Mouse (Mus musculus) stomach, embryonic 15.5 days (tissue): ENCODE data around the gene Gna12. TPM values are rescaled to one million over a fixed set of nuclear protein-coding genes. Genes with fewer than 3 reads are reported as not detected.

Experiments used
- ATAC-seq: fragments of 200-750 bp; cut with Nextera tagmentation; 2 replicates; pipeline ENCODE4 v1.8.0; 2017; ENCODE audit warnings: low read depth, moderate number of reproducible peaks, moderate TSS enrichment; ENCODE audit not compliant: insufficient read depth, low FRiP score
- H3K27ac ChIP-seq: fragments of 300-500 bp; sonication (generic); 2 replicates; pipeline ENCODE4 v1.5.1; 2015; ENCODE audit warnings: mild to moderate bottlenecking, inconsistent platforms
- H3K27me3 ChIP-seq: fragments of 300-500 bp; sonication (generic); replicated peaks from 2 replicates; pipeline ENCODE4 v1.6.1; 2015; ENCODE audit warnings: inconsistent platforms
- H3K36me3 ChIP-seq: fragments of 300-500 bp; sonication (generic); 2 replicates; pipeline ENCODE4 v1.6.1; 2015; ENCODE audit warnings: inconsistent platforms
- H3K4me1 ChIP-seq: fragments of 300-500 bp; sonication (generic); 2 replicates; pipeline ENCODE4 v1.6.1; 2015; ENCODE audit warnings: inconsistent platforms
- H3K4me2 ChIP-seq: fragments of 300-500 bp; sonication (generic); 2 replicates; pipeline ENCODE4 v1.6.1; 2015; ENCODE audit warnings: mild to moderate bottlenecking, inconsistent platforms
- H3K4me3 ChIP-seq: fragments of 300-500 bp; sonication (generic); replicated peaks from 2 replicates; pipeline ENCODE4 v1.5.1; 2015; ENCODE audit warnings: inconsistent platforms
- H3K9ac ChIP-seq: fragments of 300-500 bp; sonication (generic); 2 replicates; pipeline ENCODE4 v1.6.1; 2015; ENCODE audit warnings: inconsistent platforms
- H3K9me3 ChIP-seq: fragments of 300-500 bp; sonication (generic); 2 replicates; pipeline ENCODE4 v1.6.1; 2016; ENCODE audit warnings: inconsistent platforms
- WGBS: fragments of 180-500 bp; shearing (Covaris S2); methylation state at CpG from one replicate; pipeline ENCODE4 v1.1.7; 2015; 5-methylcytosine and 5-hydroxymethylcytosine counted together
- polyA plus RNA-seq: library from polyadenylated mRNA; unstranded; fragments of >200 nt; fragmentation: Nextera tagmentation; extraction: Ambion mirVana; gene quantifications from 2 replicates; pipeline ENCODE4 v1.2.1, GENCODE M21; 2015

Gene Gna12
- polyA plus RNA-seq, 1 experiment from 2014 or later, result 49.5 TPM

GRCm38 (mm10) chr5:140854700-140855099, 24.5 kb upstream of the Gna12 start:
- no peak overlapping the region for H3K9ac ChIP-seq
- H3K4me3 ChIP-seq, result no peak overlapping the region
- H3K27ac ChIP-seq, result no peak overlapping the region
- H3K4me2 ChIP-seq, result no peak overlapping the region
- no peak for ATAC-seq
- H3K9me3 ChIP-seq, result no peaks in the 10 kb centered on the region
- H3K4me1 ChIP-seq, result no peaks in the 10 kb centered on the region
- 83% methylated on average over 4 of the region's 4 CpGs for WGBS
- no peaks in the 10 kb centered on the region for H3K27me3 ChIP-seq
- no peaks in the 10 kb centered on the region for H3K36me3 ChIP-seq

DNA sequence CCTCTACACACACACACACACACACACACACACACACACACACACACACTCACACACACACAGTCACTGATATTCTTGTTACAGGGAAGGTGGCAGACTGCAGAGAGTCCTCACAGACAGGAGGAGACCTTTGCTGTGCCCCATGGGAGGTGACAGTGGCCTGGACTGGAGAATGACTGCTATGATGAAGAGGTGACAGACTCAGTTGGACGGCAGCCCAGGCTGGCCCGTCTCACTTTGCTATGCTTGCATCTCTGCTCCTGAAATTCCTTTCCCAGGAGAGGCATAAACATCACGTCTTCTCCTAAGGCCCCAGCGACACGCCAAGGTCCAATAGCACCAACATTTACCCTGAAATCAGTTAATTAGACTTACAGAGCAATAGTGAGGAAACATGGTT, 23.5 kb upstream of the Gna12 start:
- no peaks in the 10 kb centered on the region for H3K4me1 ChIP-seq
- no peak for ATAC-seq
- WGBS, result 62% methylated on average over 5 of the region's 5 CpGs

DNA sequence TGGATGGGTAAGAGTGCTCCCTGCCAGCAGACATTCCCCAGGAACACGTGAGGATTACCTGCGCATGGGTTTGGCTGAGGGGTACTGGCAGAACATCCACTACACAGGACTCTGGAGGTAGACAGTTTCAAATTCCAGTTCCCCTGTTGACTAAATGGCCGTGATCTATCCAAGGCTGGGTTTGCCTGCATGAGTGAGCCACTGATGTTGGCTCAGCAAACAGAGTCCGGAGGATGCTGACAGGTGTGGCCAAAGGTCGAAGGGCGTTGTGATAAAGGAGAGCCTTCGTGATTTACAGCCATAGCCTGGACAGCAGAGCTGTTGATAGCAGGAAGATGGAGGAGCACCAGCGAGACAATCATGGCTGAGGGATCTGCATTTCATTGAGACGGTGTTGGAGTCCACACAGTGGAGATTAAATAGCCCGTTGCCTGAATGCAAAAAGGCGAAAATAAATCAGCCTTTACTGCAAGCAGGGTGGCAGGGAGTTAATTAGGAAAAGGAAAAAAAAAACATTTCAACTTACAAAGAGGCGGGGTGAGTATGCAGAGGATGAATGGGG, 22.3 kb upstream of the Gna12 start:
- 45% methylated on average over 12 of the region's 12 CpGs for WGBS
- no peak; the same call in 1 of the 2 replicates for ATAC-seq

More for the DNA sequence above, 23.5 kb upstream of the Gna12 start:
- Histone ChIP-seq H3K9me3 (no peaks in the 10 kb centered on the region), H3K27me3 (no peaks in the 10 kb centered on the region), H3K9ac (no peak overlapping the region), H3K36me3 (no peaks in the 10 kb centered on the region), H3K4me3 (no peak overlapping the region), H3K4me2 (no peak overlapping the region), H3K27ac (no peak overlapping the region)

DNA sequence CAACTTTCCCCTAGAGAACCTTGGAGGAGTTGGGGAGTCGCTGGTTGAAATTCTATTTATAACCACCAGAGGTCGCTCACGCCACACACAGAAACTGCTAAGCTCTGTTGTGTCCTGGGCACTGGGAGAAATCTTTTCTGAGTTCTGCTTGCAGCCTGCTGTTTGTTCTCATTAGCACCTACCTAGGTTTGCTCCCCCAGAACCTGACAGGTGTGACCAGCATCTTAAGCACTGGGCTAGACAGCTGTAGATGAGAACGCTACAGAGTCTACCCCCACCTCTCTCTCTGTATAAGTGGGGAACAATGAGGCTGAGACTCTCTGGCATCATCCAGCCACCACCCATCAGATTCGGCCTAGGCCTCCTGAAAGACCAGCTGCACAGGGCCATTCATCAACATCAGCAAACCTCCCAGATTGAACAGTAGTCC, 17.1 kb upstream of the Gna12 start:
- Histone ChIP-seq H3K9ac (no peak overlapping the region), H3K27ac (no peak overlapping the region), H3K9me3 (no peaks in the 10 kb centered on the region), H3K4me3 (no peak overlapping the region), H3K36me3 (no peaks in the 10 kb centered on the region), H3K4me2 (no peak overlapping the region), H3K4me1 (0 out of 2 replicates have a peak, but pooled peaks cover 4% of the 10 kb centered on the region), H3K27me3 (no peaks in the 10 kb centered on the region)
- no peak; the same call in 1 of the 2 replicates for ATAC-seq
- WGBS, result 6% methylated on average over 5 of the region's 5 CpGs

More for the DNA sequence above, 22.3 kb upstream of the Gna12 start:
- H3K9me3 ChIP-seq, result no peaks in the 10 kb centered on the region
- H3K4me1 ChIP-seq, result 0 out of 2 replicates have a peak, but pooled peaks cover 2% of the 10 kb centered on the region
- H3K4me3 ChIP-seq, result no peak overlapping the region
- H3K27ac ChIP-seq, result no peak overlapping the region
- no peak overlapping the region for H3K9ac ChIP-seq
- no peak overlapping the region for H3K4me2 ChIP-seq
- H3K27me3 ChIP-seq, result no peaks in the 10 kb centered on the region
- H3K36me3 ChIP-seq, result no peaks in the 10 kb centered on the region

GRCm38 (mm10) chr5:140841942-140842341, 11.7 kb upstream of the Gna12 start:
- Histone ChIP-seq H3K27ac (no peak overlapping the region), H3K9me3 (no peaks in the 10 kb centered on the region), H3K36me3 (no peaks in the 10 kb centered on the region), H3K27me3 (no peaks in the 10 kb centered on the region), H3K4me3 (no peak overlapping the region), H3K4me2 (no peak overlapping the region), H3K9ac (no peak overlapping the region), H3K4me1 (no peaks in the 10 kb centered on the region)
- 77% methylated on average over 4 of the region's 4 CpGs for WGBS
- no peak for ATAC-seq

DNA sequence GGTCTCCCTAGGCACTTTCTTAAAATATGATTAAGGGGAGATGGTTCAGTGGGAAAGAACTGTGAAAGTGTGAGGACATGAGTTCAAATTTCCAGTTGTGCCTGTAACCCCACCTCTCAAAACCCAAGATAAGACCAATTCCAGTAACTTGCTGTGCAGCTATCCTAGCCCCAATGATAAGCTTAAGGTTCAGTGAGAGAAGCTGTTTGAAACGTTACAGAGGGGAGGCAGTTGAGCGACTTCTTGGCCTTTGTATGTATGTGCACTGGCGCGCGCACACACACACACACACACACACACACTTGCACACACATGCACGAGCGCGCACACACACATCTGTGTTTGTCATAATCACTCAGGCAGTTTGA, 817 bp upstream of the Gna12 start:
- no peak for ATAC-seq
- no peak overlapping the region for H3K9ac ChIP-seq
- H3K4me3 ChIP-seq, result peak overlapping the region; percentile 24
- 77% methylated on average over 8 of the region's 8 CpGs for WGBS
- no peaks in the 10 kb centered on the region for H3K36me3 ChIP-seq
- peak overlapping the region; percentile 59 for H3K4me2 ChIP-seq
- no peaks in the 10 kb centered on the region for H3K27me3 ChIP-seq
- no peaks in the 10 kb centered on the region for H3K9me3 ChIP-seq
- peaks cover 22% of the 10 kb centered on the region for H3K4me1 ChIP-seq
- H3K27ac ChIP-seq, result peak overlapping the region; percentile 12; the same call in 1 of the 2 replicates

DNA sequence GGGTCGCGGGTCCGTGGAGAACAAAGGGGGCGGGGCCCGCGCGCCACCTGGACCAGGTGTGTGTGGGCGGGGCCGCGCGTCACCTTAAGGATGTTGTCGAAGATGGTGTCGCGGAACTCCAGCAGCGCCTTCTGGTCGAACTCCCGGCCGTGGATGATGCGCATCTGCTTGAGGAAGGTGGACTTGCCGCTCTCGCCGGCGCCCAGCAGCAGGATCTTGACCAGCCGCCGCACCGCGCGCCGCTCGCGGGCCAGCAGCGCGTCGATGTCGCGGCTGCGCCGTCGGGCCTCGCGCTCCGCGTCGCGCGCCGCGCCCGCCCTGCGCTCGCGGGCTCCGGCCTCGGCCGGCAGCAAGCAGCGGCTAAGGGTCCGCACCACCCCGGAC, 328 bp downstream of the Gna12 start:
- H3K4me3 ChIP-seq, result peak overlapping the region; percentile 68
- H3K9ac ChIP-seq, result peak overlapping the region; percentile 65
- under 1% methylated on average over 57 of the region's 58 CpGs for WGBS
- no peaks in the 10 kb centered on the region for H3K9me3 ChIP-seq
- H3K4me2 ChIP-seq, result peak overlapping the region; percentile 91
- H3K4me1 ChIP-seq, result peaks cover 22% of the 10 kb centered on the region
- no peak for ATAC-seq
- no peaks in the 10 kb centered on the region for H3K36me3 ChIP-seq
- H3K27me3 ChIP-seq, result no peaks in the 10 kb centered on the region
- peak overlapping the region; percentile 81 for H3K27ac ChIP-seq

GRCm38 (mm10) chr5:140829081-140829910, 935 bp downstream of the Gna12 start:
- WGBS, result 32% methylated on average over 18 of the region's 18 CpGs
- Histone ChIP-seq H3K27me3 (no peaks in the 10 kb centered on the region), H3K27ac (peak overlapping the region; percentile 81)

GRCm38 (mm10) chr5:140828363-140828762, 1.9 kb downstream of the Gna12 start:
- H3K9ac ChIP-seq, result no peak overlapping the region
- ATAC-seq, result no peak
- H3K4me3 ChIP-seq, result peak overlapping the region; percentile 68; the same call in 1 of the 2 replicates
- H3K4me1 ChIP-seq, result peaks cover 25% of the 10 kb centered on the region
- H3K9me3 ChIP-seq, result no peaks in the 10 kb centered on the region
- WGBS, result 45% methylated on average over 2 of the region's 2 CpGs
- H3K4me2 ChIP-seq, result peak overlapping the region; percentile 91
- no peaks in the 10 kb centered on the region for H3K36me3 ChIP-seq
- peak overlapping the region; percentile 73 for H3K27ac ChIP-seq
- H3K27me3 ChIP-seq, result no peaks in the 10 kb centered on the region

More at GRCm38 (mm10) chr5:140829081-140829910, 935 bp downstream of the Gna12 start:
- ATAC-seq, result no peak
- Histone ChIP-seq H3K4me3 (peak overlapping the region; percentile 68), H3K9ac (peak overlapping the region; percentile 65), H3K9me3 (no peaks in the 10 kb centered on the region), H3K4me2 (peak overlapping the region; percentile 91), H3K36me3 (no peaks in the 10 kb centered on the region), H3K4me1 (peaks cover 22% of the 10 kb centered on the region)

DNA sequence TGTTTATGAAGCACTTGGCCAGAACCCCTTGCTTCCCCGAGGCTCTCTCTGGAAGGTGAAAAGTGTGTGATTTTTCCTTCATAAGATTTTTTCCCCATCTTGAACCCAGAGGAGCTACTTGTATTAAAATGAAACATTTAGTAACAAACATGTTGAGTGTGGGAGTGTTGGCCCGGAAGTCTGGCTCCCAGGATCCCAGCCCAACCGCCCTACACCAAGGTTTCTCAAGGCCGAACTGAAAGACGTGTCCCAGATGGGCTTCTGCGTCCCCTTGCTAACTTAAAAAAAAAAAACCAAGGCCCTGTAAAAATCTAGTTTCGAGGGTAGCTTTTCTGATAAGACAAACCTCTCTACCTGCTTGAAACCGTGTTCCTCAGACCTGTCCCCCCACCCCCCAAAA, 2.3 kb downstream of the Gna12 start:
- Histone ChIP-seq H3K4me3 (peak overlapping the region; percentile 68; the same call in 1 of the 2 replicates), H3K9me3 (no peaks in the 10 kb centered on the region), H3K36me3 (no peaks in the 10 kb centered on the region), H3K27ac (peak overlapping the region; percentile 73), H3K4me2 (peak overlapping the region; percentile 91), H3K27me3 (no peaks in the 10 kb centered on the region), H3K9ac (no peak overlapping the region), H3K4me1 (peaks cover 25% of the 10 kb centered on the region)
- WGBS, result 38% methylated on average over 8 of the region's 8 CpGs
- ATAC-seq, result no peak

DNA sequence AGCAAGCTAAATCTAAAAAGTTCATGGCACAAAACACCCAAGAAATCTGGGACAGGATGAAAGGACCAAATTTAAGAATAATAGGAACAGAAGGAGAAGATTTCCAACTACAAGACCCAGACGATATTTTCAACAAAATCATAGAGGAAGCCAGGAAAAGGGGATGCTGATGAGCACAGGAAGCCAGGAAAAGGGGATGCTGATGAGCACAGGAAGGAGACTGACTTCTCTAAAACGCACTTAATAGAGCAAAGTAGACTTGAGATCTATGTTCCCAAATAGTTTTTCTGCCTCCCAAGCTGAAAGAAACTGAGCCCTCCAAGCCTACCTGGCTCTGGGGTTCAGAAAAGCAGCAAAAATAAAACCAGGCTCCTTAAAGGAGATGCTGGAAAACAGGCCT, 2.8 kb downstream of the Gna12 start:
- Histone ChIP-seq H3K4me3 (0 out of 2 replicates have a peak overlapping the region, but pooled peaks have one; percentile 68), H3K27me3 (no peaks in the 10 kb centered on the region), H3K9ac (no peak overlapping the region), H3K4me1 (peaks cover 25% of the 10 kb centered on the region), H3K9me3 (no peaks in the 10 kb centered on the region), H3K4me2 (peak overlapping the region; percentile 91), H3K36me3 (no peaks in the 10 kb centered on the region), H3K27ac (peak overlapping the region; percentile 73; the same call in 1 of the 2 replicates)
- WGBS, result 42% methylated on average over 2 of the region's 2 CpGs
- no peak for ATAC-seq

DNA sequence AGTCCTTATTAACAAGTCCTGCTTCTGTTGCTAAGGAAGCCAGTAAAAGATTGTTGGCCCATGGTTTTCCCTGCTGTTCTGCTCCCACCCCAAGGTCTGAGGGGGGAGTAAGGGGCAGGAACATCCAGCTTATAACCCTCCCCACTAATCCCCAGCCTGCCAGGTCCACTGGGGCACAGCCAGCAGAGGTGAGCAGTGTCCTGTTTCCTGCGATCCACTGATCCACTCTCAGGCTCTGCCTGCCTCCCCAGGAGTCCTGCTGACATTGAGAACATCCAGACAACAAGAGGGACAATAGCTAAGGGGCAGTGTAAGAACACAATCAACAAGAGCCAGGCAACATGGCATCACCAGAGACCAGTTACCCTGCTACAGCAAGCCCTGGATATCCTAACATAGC, 3.4 kb downstream of the Gna12 start:
- Histone ChIP-seq H3K4me1 (peaks cover 25% of the 10 kb centered on the region), H3K4me3 (no peak overlapping the region), H3K4me2 (no peak overlapping the region), H3K27me3 (no peaks in the 10 kb centered on the region), H3K9me3 (no peaks in the 10 kb centered on the region), H3K9ac (no peak overlapping the region), H3K27ac (no peak overlapping the region), H3K36me3 (no peaks in the 10 kb centered on the region)
- ATAC-seq, result no peak
- WGBS, result 33% methylated on average over 1 of the region's 1 CpGs
